Mouse (Mus musculus) heart, embryonic 14.5 days (tissue): Measurements from ENCODE around the gene Eif4g3. TPM values are rescaled to one million over a fixed set of nuclear protein-coding genes. Genes with fewer than 3 reads are reported as not detected.

Experiments
- ATAC-seq: fragments of 200-750 bp; cut with Nextera tagmentation; 2 replicates; pipeline ENCODE4 v1.8.0; 2017; ENCODE audit warnings: low read depth, moderate TSS enrichment; ENCODE audit not compliant: insufficient number of reproducible peaks, insufficient read depth, low FRiP score
- H3K27ac ChIP-seq, 2 experiments: fragments of 200-500 bp in 1 of 2; fragments of 300-500 bp in 1 of 2; sonication (generic) in 1 of 2; replicated peaks in 1 of 2; 2 replicates each; pipeline ENCODE4 v1.5.1; 2012 to 2014; ENCODE audit warnings: low read depth in 2 of 2, low read length in 2 of 2, control low read depth in 1 of 2, mild to moderate bottlenecking in 1 of 2, mixed read lengths in 1 of 2; ENCODE audit not compliant: control insufficient read depth in 1 of 2, insufficient read depth in 1 of 2
- H3K27me3 ChIP-seq: fragments of 300-500 bp; sonication (generic); 2 replicates; pipeline ENCODE4 v1.6.1; 2014; ENCODE audit warnings: mild to moderate bottlenecking, low read length, control low read depth; ENCODE audit not compliant: control insufficient read depth, insufficient read depth
- H3K36me3 ChIP-seq: fragments of 300-500 bp; sonication (generic); 2 replicates; pipeline ENCODE4 v1.6.1; 2014; ENCODE audit warnings: mild to moderate bottlenecking, control low read depth, low read length, mixed read lengths; ENCODE audit not compliant: control insufficient read depth, insufficient read depth
- H3K4me1 ChIP-seq, 2 experiments: fragments of 200-500 bp in 1 of 2; fragments of 300-500 bp in 1 of 2; sonication (generic) in 1 of 2; 2 replicates each; pipeline ENCODE4 v1.6.1; 2012 to 2014; ENCODE audit warnings: low read length in 2 of 2, control low read depth in 1 of 2, mixed read lengths in 1 of 2; ENCODE audit not compliant: control insufficient read depth in 2 of 2, insufficient read depth in 2 of 2
- H3K4me2 ChIP-seq: fragments of 300-500 bp; sonication (generic); 2 replicates; pipeline ENCODE4 v1.6.1; 2014; ENCODE audit warnings: mild to moderate bottlenecking, low read length
- H3K4me3 ChIP-seq, 2 experiments: fragments of 200-500 bp in 1 of 2; fragments of 300-500 bp in 1 of 2; sonication (generic) in 1 of 2; 2 replicates each; pipeline ENCODE4 v1.5.1; 2012 to 2014; ENCODE audit warnings: low read length in 2 of 2, mild to moderate bottlenecking in 2 of 2, control low read depth in 1 of 2, low read depth in 1 of 2, moderate library complexity in 1 of 2; ENCODE audit not compliant: control insufficient read depth in 1 of 2, insufficient read depth in 1 of 2
- H3K9ac ChIP-seq: fragments of 300-500 bp; sonication (generic); 2 replicates; pipeline ENCODE4 v1.6.1; 2014; ENCODE audit warnings: mild to moderate bottlenecking, low read length
- H3K9me3 ChIP-seq: fragments of 300-500 bp; sonication (generic); 2 replicates; pipeline ENCODE4 v1.6.1; 2016; ENCODE audit warnings: low read length, control low read depth; ENCODE audit not compliant: control insufficient read depth
- WGBS: fragments of 180-500 bp; shearing (Covaris S2); extraction: QIAGEN DNeasy Blood & Tissue Kit; methylation state at CpG from one replicate; pipeline ENCODE4 v1.1.7; 2014; 5-methylcytosine and 5-hydroxymethylcytosine counted together
- polyA plus RNA-seq: library from polyadenylated mRNA; unstranded; fragments of >200 nt; fragmentation: Nextera tagmentation; extraction: Ambion mirVana; gene quantifications from 2 replicates; pipeline ENCODE4 v1.2.1, GENCODE M21; 2014

Eif4g3 gene
- polyA plus RNA-seq, 1 experiment from 2014 or later = 24.9 TPM

DNA sequence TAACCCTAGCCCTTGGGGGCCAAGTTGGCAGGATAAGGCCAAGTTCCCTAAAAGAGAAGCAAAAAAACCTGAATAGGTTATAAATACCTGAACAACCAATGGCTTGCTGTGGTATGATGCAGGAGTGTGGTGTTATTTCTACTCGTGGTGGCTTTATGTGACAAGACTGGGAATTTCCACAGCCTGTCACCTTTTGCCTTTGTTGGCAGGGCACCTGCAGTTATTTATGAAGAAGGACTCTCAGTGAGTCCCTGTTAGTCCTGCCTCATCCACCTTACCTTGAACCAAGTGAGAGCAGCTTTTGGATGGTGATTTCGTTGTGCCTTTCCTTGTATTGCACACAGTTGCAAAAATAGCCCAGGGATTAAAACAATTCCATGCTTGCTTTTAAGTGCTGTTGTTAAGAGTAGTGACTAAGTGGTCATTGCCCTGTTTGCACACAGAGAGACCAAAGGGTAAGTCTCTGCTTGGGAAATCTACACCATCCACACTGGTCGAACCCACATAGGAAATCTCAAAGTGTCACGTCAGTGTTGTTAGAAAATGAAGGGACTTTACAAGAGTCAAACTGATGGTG is 72.9 kb downstream of the Eif4g3 start:
- Histone ChIP-seq H3K9ac (no peak overlapping the region), H3K9me3 (no peaks in the 10 kb centered on the region), H3K4me1 (peaks cover 8 to 22% of the 10 kb centered on the region in 2 experiments; a peak in 3 of 4 replicates), H3K27me3 (no peaks in the 10 kb centered on the region), H3K36me3 (peaks cover 23% of the 10 kb centered on the region), H3K4me3 (no peak overlapping the region), H3K27ac (no peak overlapping the region), H3K4me2 (no peak overlapping the region)
- ATAC-seq = no peak
- 47% methylated on average over 4 of the region's 4 CpGs for WGBS

DNA sequence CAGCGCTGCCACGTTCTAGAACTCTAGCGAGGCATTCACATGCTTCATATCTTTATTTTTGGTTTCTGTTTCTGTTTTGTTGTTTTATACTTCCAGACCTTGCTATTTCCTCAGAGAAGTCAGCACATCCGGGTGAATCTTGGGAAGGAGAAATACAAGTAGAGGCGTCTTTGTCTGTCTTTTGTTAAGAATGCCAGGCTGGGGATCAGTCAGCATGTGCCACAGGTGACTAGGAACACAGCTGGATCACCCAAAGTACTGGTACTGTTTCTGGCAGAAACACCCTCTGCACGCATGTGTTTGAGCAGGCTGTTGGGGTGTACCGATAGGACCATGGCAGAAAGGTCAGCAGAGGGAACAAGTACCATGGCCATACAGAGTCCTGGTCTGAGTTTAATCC is 73.6 kb downstream of the Eif4g3 start:
- no peak for ATAC-seq
- WGBS = 82% methylated on average over 7 of the region's 7 CpGs
- Histone ChIP-seq H3K9ac (no peak overlapping the region), H3K9me3 (no peaks in the 10 kb centered on the region), H3K27me3 (no peaks in the 10 kb centered on the region), H3K36me3 (peaks cover 23% of the 10 kb centered on the region), H3K4me3 (no peak overlapping the region), H3K4me1 (peaks cover 8 to 26% of the 10 kb centered on the region in 2 experiments; a peak in 3 of 4 replicates), H3K4me2 (no peak overlapping the region), H3K27ac (no peak overlapping the region)

DNA sequence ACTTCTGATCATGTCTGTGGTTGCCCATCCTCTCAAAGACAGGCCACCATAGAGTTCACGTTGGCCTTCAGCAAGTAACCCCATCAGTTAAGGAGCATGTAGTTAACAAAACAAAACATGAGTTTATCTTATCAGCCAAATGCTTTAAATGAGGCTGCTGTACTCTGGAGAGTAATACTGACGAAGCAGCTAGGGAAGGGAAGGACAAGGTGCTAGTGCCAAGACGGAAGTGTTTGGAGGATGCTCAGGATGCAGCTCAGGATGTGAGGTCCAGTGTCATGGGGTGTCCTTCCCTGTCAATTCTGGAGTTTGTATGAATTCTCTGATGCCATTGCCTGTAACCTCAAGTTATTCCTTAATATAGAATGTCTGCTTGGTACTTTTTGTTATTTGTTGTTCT is 75.0 kb downstream of the Eif4g3 start:
- H3K9ac ChIP-seq = no peak overlapping the region
- no peak overlapping the region for H3K4me2 ChIP-seq
- 28% methylated on average over 3 of the region's 3 CpGs for WGBS
- no peak overlapping the region for H3K4me3 ChIP-seq
- H3K27ac ChIP-seq = no peak overlapping the region
- peaks cover 16% of the 10 kb centered on the region for H3K36me3 ChIP-seq
- H3K9me3 ChIP-seq = no peaks in the 10 kb centered on the region
- ATAC-seq = no peak
- no peaks in the 10 kb centered on the region for H3K27me3 ChIP-seq
- peaks cover 12 to 33% of the 10 kb centered on the region in 2 experiments for H3K4me1 ChIP-seq

DNA sequence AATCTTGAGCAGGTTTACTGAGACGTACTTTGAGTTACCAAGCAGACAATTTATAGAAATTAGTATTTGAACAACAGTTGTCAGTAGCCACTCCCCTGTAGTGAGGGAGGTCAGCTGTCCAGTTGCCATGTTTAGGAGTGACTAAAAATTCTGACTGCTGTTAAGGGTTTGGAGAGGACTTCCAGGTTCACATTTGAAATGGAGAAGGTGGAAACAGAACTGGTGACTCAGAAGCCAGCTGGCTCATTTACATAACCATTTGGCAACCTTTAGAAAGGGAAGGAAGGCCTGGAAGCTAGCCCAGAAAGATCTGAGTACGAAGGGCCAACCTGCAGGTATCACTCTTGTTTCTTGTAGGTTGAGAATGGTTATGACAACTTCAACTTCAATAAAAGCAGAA is 75.8 kb downstream of the Eif4g3 start:
- Histone ChIP-seq H3K4me2 (no peak overlapping the region), H3K27ac (no peak overlapping the region), H3K4me3 (no peak overlapping the region), H3K36me3 (peaks cover 13% of the 10 kb centered on the region), H3K27me3 (no peaks in the 10 kb centered on the region), H3K4me1 (peaks cover 18 to 40% of the 10 kb centered on the region in 2 experiments), H3K9me3 (no peaks in the 10 kb centered on the region), H3K9ac (no peak overlapping the region)
- WGBS = 51% methylated on average over 2 of the region's 2 CpGs
- no peak for ATAC-seq

DNA sequence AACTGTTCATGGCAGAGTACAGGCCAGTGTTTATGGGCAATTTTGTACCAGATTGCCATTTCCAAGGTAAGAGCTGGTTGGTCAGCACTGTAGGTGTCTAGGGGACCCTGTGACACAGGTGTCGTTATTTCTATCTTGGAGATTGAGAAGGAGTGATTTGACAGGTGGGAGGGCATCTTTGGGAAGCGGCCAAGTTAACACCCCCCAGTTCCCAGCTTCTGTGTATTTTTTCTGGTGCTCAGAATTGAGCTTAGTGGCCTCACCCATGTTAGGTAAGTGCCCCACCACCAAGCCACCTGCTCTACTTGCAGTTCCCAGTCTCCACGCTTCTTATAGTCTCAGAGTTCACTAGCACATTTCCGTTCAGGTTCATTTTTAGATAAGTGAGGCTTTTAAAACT is 76.5 kb downstream of the Eif4g3 start:
- no peak for ATAC-seq
- H3K4me2 ChIP-seq = no peak overlapping the region
- H3K9me3 ChIP-seq = no peaks in the 10 kb centered on the region
- H3K36me3 ChIP-seq = 0 out of 2 replicates have a peak, but pooled peaks cover 9% of the 10 kb centered on the region
- H3K4me1 ChIP-seq = peaks cover 19 to 43% of the 10 kb centered on the region in 2 experiments
- no peak overlapping the region for H3K27ac ChIP-seq
- H3K4me3 ChIP-seq = no peak overlapping the region
- no peaks in the 10 kb centered on the region for H3K27me3 ChIP-seq
- no peak overlapping the region for H3K9ac ChIP-seq
- WGBS = 74% methylated on average over 4 of the region's 4 CpGs

DNA sequence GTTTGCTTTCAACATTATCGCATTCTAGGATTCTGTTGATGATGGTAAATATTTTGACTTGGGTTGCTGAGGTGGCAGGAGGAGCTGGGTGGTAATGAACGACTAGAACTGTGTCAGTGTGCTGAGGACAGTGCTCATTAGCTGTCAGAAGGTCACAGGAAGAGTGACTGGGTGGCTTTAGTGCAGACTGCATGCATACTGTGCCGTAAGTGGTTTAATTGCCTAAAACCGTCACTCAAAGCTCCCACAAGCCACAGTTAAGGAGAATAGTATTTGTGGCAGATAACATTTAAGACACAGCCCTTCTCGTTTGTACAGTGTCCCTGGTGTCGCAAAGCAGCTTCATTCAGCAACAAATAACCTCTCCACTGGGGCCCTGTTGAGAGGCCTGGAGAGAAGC is 78.7 kb downstream of the Eif4g3 start:
- Histone ChIP-seq H3K4me1 (peaks cover 14 to 25% of the 10 kb centered on the region in 2 experiments), H3K9ac (no peak overlapping the region), H3K9me3 (no peaks in the 10 kb centered on the region), H3K27me3 (no peaks in the 10 kb centered on the region), H3K27ac (peak overlapping the region; percentile 2 to 48; a peak in 2 of 4 replicates), H3K36me3 (0 out of 2 replicates have a peak, but pooled peaks cover 9% of the 10 kb centered on the region), H3K4me2 (no peak overlapping the region), H3K4me3 (no peak overlapping the region)
- 37% methylated on average over 6 of the region's 6 CpGs for WGBS
- ATAC-seq = no peak

DNA sequence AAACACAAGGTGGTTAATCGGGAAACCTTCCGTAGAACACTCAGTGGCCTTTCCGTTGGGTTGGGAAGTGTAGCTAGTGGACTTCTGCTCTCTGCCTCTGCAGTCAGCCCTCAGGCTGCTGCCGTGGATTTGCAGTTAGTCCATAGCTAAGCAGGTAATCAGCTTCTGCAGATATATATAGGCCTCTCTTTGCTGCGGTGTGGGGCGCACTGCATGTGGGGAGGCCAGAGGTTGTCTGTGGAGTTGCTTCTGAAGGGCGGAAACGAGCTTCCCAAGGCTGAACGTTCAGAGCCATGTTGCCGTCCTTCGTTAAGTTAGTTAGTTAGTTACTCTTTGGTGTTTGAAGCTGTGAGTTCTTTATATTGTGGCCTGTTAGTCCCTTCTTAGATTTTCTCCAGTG is 80.3 kb downstream of the Eif4g3 start:
- H3K27ac ChIP-seq = peak overlapping the region; percentile 37; a peak in 2 of 4 replicates
- ATAC-seq = no peak
- H3K9ac ChIP-seq = peak overlapping the region; percentile 21
- H3K4me1 ChIP-seq = peaks cover 14 to 29% of the 10 kb centered on the region in 2 experiments
- H3K9me3 ChIP-seq = no peaks in the 10 kb centered on the region
- WGBS = 75% methylated on average over 11 of the region's 11 CpGs
- no peak overlapping the region for H3K4me2 ChIP-seq
- no peaks in the 10 kb centered on the region for H3K27me3 ChIP-seq
- peaks cover 13% of the 10 kb centered on the region for H3K36me3 ChIP-seq
- no peak overlapping the region for H3K4me3 ChIP-seq

DNA sequence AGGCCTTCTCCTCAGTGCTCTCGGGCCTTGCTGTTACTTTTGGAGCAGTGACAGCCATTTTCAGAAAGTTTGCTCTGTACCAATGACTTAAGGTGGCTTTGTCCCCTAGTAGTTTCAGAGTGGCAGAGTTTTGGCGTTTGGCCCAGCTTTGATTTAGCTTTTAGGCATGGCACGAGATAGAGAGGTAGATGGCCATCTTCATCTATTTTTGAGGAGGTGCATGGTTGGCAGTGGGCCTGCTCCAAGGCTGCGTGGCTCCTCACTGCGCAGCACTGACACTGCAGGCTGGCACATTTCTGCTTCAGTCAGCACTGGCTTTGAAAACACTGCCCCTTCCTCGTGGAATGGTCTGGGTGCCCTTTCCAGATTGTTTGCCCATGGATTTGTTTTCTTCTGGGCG is 80.7 kb downstream of the Eif4g3 start:
- Histone ChIP-seq H3K27me3 (no peaks in the 10 kb centered on the region), H3K4me2 (no peak overlapping the region), H3K36me3 (peaks cover 17% of the 10 kb centered on the region), H3K27ac (peak overlapping the region in 1 of 2 experiments; percentile 37; a peak in 1 of 4 replicates), H3K9ac (peak overlapping the region; percentile 21; the same call in 1 of the 2 replicates), H3K4me1 (peaks cover 11 to 26% of the 10 kb centered on the region in 2 experiments), H3K4me3 (no peak overlapping the region), H3K9me3 (no peaks in the 10 kb centered on the region)
- no peak for ATAC-seq
- WGBS = 66% methylated on average over 7 of the region's 7 CpGs
